Mouse (Mus musculus) Patski (cell line): ENCODE data around the gene Acp5. TPM values are rescaled to one million over a fixed set of nuclear protein-coding genes. Genes with fewer than 3 reads are reported as not detected.

Experiments used
- ATAC-seq: fragments of 100-300 bp; one replicate; pipeline ENCODE4 v1.8.0; 2021
- CTCF ChIA-PET: fragments of 350-600 bp; sonication (Branson Sonifier 250); formaldehyde crosslinking; loops from one replicate; lab custom pipeline; 2022; ENCODE audit warnings: inconsistent platforms; lab: Charles Lee
- POLR2A ChIA-PET: fragments of 350-600 bp; sonication (Branson Sonifier 250); formaldehyde crosslinking; loops from one replicate; lab custom pipeline; 2022; ENCODE audit warnings: antibody characterized with exemption, inconsistent platforms; lab: Charles Lee
- DNase-seq: peaks from one replicate; pipeline ENCODE4 v3.0.0-alpha.2; 2011; ENCODE audit warnings: low read depth, low spot score
- H3K27me3 ChIP-seq: fragments of 371-371 bp; one replicate; pipeline ENCODE4 v1.5.1; 2021
- CTCF ChIP-seq: fragments of 100-300 bp; IDR thresholded peaks from one replicate; pipeline ENCODE4 v1.5.1; 2021
- in situ Hi-C: fragments of 300-500 bp; cut with MboI; formaldehyde crosslinking; loops from 3 replicates; pipeline ENCODE4 v1.11.1; 2018; ENCODE audit warnings: low pct_unique_long_range_greater_than_20kb, mixed read lengths
- polyA plus RNA-seq: library from polyadenylated mRNA; unstranded; gene quantifications from one replicate; pipeline ENCODE4 v1.2.3, GENCODE M21; 2021

Acp5 gene
- polyA plus RNA-seq, 1 experiment from 2014 or later = not detected

DNA sequence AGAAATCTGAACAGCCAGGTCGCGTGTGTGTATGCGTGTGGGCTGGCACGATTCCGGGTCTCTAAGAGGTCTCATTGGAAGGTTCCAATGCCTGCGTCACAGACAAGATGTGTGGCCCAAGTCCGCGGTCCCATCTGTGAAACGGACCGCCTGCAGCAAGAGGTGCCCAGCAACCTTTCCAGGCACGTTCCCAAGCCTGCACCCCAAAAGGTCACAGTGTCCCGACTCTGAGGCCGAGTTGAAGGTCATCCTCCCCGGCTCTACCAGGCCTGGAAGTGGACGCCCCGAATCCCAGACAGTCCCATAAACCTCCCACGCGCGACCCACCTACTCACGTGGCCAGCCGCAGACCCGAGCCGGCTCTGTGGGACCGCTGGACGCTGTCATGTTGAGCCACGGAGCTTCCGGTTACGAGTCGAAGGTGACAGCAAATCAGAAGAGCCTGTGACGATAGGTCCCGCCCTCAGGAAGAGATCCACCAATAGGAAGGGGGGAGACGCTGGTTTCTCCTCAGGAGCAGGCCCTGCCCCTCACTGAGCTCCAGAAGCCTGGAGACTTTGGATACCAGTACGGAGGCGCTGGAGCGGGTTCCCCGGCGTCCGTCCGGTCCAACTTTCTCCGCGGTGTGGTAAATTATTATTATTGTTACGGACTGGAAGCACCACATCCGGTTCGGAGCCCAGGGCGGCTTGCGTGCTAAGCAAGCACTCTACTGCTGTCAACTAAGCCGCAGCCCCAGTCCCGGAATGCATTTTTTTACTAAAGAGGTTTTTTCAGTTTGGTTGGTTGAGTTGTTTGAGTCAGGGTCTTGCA is 50.3 kb downstream of the Acp5 start, which contains the start of gene Ecsit:
TSS of gene Ecsit (minus strand) at position 417 of the 813 bp plus-strand sequence.
- CTCF ChIA-PET = interaction anchor here (0.6 to 1.2 kb wide), 4 partner anchors 11 to 33 kb away, joined by 3 to 4 read pairs (median 3); no protein-coding TSS in a partner anchor
- no peak for TF ChIP-seq CTCF
- ATAC-seq (peak; percentile 99), DNase-seq (no peak)
- H3K27me3 ChIP-seq = no peaks in the 10 kb centered on the region
- in situ Hi-C loops = no loop called here
- POLR2A ChIA-PET = interaction anchor here (0.6 to 1.0 kb wide), 6 partner anchors 14 to 1073 kb away, joined by 3 to 5 read pairs (median 3); no protein-coding TSS in a partner anchor

DNA sequence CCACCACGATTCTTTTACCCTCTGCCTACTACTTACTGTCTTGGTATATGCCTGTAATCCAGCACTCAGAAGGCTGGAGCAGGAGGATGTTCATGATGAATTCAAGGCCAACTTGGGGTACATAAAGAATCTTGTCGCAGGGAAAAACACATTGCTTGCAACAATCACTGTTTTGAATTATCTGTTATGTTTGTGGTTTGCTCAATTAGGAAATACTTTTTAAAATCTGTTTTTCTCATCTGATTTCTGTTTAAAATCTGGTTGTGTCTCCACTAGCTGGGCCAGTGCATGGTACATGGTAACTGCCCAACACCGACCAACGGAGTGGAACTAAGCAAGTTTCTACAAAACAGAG is 50.9 kb downstream of the Acp5 start:
- DNase-seq (no peak), ATAC-seq (no peak)
- H3K27me3 ChIP-seq = no peaks in the 10 kb centered on the region
- no peak for TF ChIP-seq CTCF
- in situ Hi-C loops = no loop called here
- ChIA-PET CTCF (interaction anchor here (1.2 kb wide), 1 partner anchor 34 kb away, joined by 3 read pairs; no protein-coding TSS in a partner anchor), POLR2A (interaction anchor here (0.9 kb wide), 1 partner anchor 15 kb away, joined by 3 read pairs; no protein-coding TSS in a partner anchor)

Other genes with a start within 250 kb of the Acp5 start
- 22.1 TPM for gene Rab3d, start 217.5 kb downstream of the Acp5 start, polyA plus RNA-seq
- gene Ccdc159, start 208.2 kb downstream of the Acp5 start, polyA plus RNA-seq = 12.2 TPM
- 54.8 TPM for gene Tmem205, start 208.2 kb downstream of the Acp5 start, polyA plus RNA-seq
- gene Plppr2, start 198.7 kb downstream of the Acp5 start, polyA plus RNA-seq = 22.1 TPM
- 14.0 TPM for gene Swsap1, start 180.0 kb downstream of the Acp5 start, polyA plus RNA-seq
- 8.5 TPM for gene Epor, start 172.2 kb downstream of the Acp5 start, polyA plus RNA-seq
- gene Rgl3, start 146.3 kb downstream of the Acp5 start, polyA plus RNA-seq = 41.7 TPM
- gene Ccdc151, start 133.1 kb downstream of the Acp5 start, polyA plus RNA-seq = 7.5 TPM
- 276 TPM for gene Prkcsh, start 132.9 kb downstream of the Acp5 start, polyA plus RNA-seq
- gene Elavl3, start 83.7 kb downstream of the Acp5 start, polyA plus RNA-seq = 0.10 TPM
- gene Gm49318, start 64.5 kb downstream of the Acp5 start, polyA plus RNA-seq = not detected
- gene Zfp653, start 64.3 kb downstream of the Acp5 start, polyA plus RNA-seq = 10.9 TPM
- gene Ecsit, start 50.3 kb downstream of the Acp5 start, polyA plus RNA-seq = 44.3 TPM
- gene Cnn1, start 36.5 kb downstream of the Acp5 start, polyA plus RNA-seq = 408 TPM
- 123 TPM for gene Elof1, start 18.5 kb downstream of the Acp5 start, polyA plus RNA-seq
- gene Pigyl, start 21.1 kb upstream of the Acp5 start, polyA plus RNA-seq = 72.3 TPM
- not detected for gene Zfp872, start 52.4 kb upstream of the Acp5 start, polyA plus RNA-seq
- gene Zfp809, start 90.0 kb upstream of the Acp5 start, polyA plus RNA-seq = 32.9 TPM
- gene Zfp599, start 124.2 kb upstream of the Acp5 start, polyA plus RNA-seq = 0.27 TPM
- gene Zfp810, start 171.9 kb upstream of the Acp5 start, polyA plus RNA-seq = 12.5 TPM